Mouse (Mus musculus) neural tube, embryonic 12.5 days (tissue): ENCODE results near the gene Ran. TPM values are rescaled to one million over a fixed set of nuclear protein-coding genes. Genes with fewer than 3 reads are reported as not detected.

ENCODE experiments used
- ATAC-seq: fragments of 200-750 bp; cut with Nextera tagmentation; 2 replicates; pipeline ENCODE4 v1.8.0; 2017; ENCODE audit warnings: low read depth, mild to moderate bottlenecking, moderate TSS enrichment, moderate library complexity; ENCODE audit not compliant: low FRiP score
- H3K27ac ChIP-seq: fragments of 300-500 bp; sonication (generic); 2 replicates; pipeline ENCODE4 v1.5.1; 2016
- H3K27me3 ChIP-seq: fragments of 300-500 bp; sonication (generic); replicated peaks from 2 replicates; pipeline ENCODE4 v1.6.1; 2016; ENCODE audit warnings: mild to moderate bottlenecking
- H3K36me3 ChIP-seq: fragments of 300-500 bp; sonication (generic); 2 replicates; pipeline ENCODE4 v1.6.1; 2016; ENCODE audit warnings: mild to moderate bottlenecking
- H3K4me1 ChIP-seq: fragments of 300-500 bp; sonication (generic); 2 replicates; pipeline ENCODE4 v1.6.1; 2016
- H3K4me2 ChIP-seq: fragments of 300-500 bp; sonication (generic); replicated peaks from 2 replicates; pipeline ENCODE4 v1.6.1; 2016; ENCODE audit warnings: mild to moderate bottlenecking
- H3K4me3 ChIP-seq: fragments of 300-500 bp; sonication (generic); 2 replicates; pipeline ENCODE4 v1.5.1; 2016
- H3K9ac ChIP-seq: fragments of 300-500 bp; sonication (generic); 2 replicates; pipeline ENCODE4 v1.6.1; 2016; ENCODE audit warnings: mild to moderate bottlenecking
- H3K9me3 ChIP-seq: fragments of 300-500 bp; sonication (generic); 2 replicates; pipeline ENCODE4 v1.6.1; 2016; ENCODE audit warnings: mild to moderate bottlenecking
- WGBS: fragments of 180-500 bp; shearing (Covaris S2); methylation state at CpG from one replicate; pipeline ENCODE4 v1.1.7; 2016; 5-methylcytosine and 5-hydroxymethylcytosine counted together
- polyA plus RNA-seq: library from polyadenylated mRNA; unstranded; fragments of >200 nt; fragmentation: Nextera tagmentation; extraction: Ambion mirVana; gene quantifications from 2 replicates; pipeline ENCODE4 v1.2.1, GENCODE M21; 2016

Gene Ran
- polyA plus RNA-seq, 1 experiment from 2014 or later = 578 TPM

- no peak overlapping the region for H3K9ac ChIP-seq
- H3K27ac ChIP-seq = no peak overlapping the region
- H3K36me3 ChIP-seq = peaks cover 6% of the 10 kb centered on the region; the same call in 1 of the 2 replicates
- no peaks in the 10 kb centered on the region for H3K27me3 ChIP-seq
- H3K4me2 ChIP-seq = no peak overlapping the region
- ATAC-seq = no peak
- 64% methylated on average over 14 of the region's 14 CpGs for WGBS
- H3K4me3 ChIP-seq = no peak overlapping the region
- peaks cover 14% of the 10 kb centered on the region for H3K4me1 ChIP-seq
- H3K9me3 ChIP-seq = no peaks in the 10 kb centered on the region
Observed at GRCm38 (mm10) chr5:129002571-129003011, 17.3 kb upstream of the Ran start.

- no peak for ATAC-seq
- Histone ChIP-seq H3K36me3 (no peaks in the 10 kb centered on the region), H3K9me3 (no peaks in the 10 kb centered on the region), H3K4me2 (0 out of 2 replicates have a peak overlapping the region, but pooled peaks have one; percentile 6), H3K9ac (no peak overlapping the region), H3K4me3 (no peak overlapping the region), H3K4me1 (peaks cover 19% of the 10 kb centered on the region), H3K27ac (no peak overlapping the region), H3K27me3 (no peaks in the 10 kb centered on the region)
- 75% methylated on average over 3 of the region's 3 CpGs for WGBS
Observed at GRCm38 (mm10) chr5:129005416-129005815, 14.5 kb upstream of the Ran start.

- peak overlapping the region; percentile 24 for H3K4me2 ChIP-seq
- H3K9ac ChIP-seq = no peak overlapping the region
- no peak for ATAC-seq
- no peak overlapping the region for H3K4me3 ChIP-seq
- no peaks in the 10 kb centered on the region for H3K36me3 ChIP-seq
- WGBS = 82% methylated on average over 18 of the region's 18 CpGs
- peaks cover 18% of the 10 kb centered on the region for H3K4me1 ChIP-seq
- H3K9me3 ChIP-seq = no peaks in the 10 kb centered on the region
- H3K27ac ChIP-seq = no peak overlapping the region
- no peaks in the 10 kb centered on the region for H3K27me3 ChIP-seq
Observed at GRCm38 (mm10) chr5:129006031-129006788, 13.7 kb upstream of the Ran start.

- WGBS = 56% methylated on average over 14 of the region's 14 CpGs
- Histone ChIP-seq H3K4me3 (peak overlapping the region; percentile 70), H3K36me3 (no peaks in the 10 kb centered on the region), H3K27ac (no peak overlapping the region), H3K9me3 (no peaks in the 10 kb centered on the region), H3K4me1 (peaks cover 9% of the 10 kb centered on the region), H3K27me3 (no peaks in the 10 kb centered on the region), H3K9ac (peak overlapping the region; percentile 78), H3K4me2 (peak overlapping the region; percentile 85)
- ATAC-seq = peak; percentile 10; the same call in 1 of the 2 replicates
Observed at GRCm38 (mm10) chr5:129007105-129007957, 12.5 kb upstream of the Ran start.

- no peaks in the 10 kb centered on the region for H3K27me3 ChIP-seq
- under 1% methylated on average over 18 of the region's 18 CpGs for whole genome bisulfite sequencing
- ATAC-seq = no peak; the same call in 1 of the 2 replicates
Observed at GRCm38 (mm10) chr5:129008008-129008407, 11.9 kb upstream of the Ran start.

GRCm38 (mm10) chr5:129008412-129008826 lies 11.4 kb upstream of the Ran start, which contains the start of gene Stx2:
Stx2 (minus strand) TSS chr5:129008574.
- no peak within 1 kb of the TSS; the same call in 1 of the 2 replicates for H3K27ac ChIP-seq
- no peaks in the 10 kb centered on the region for H3K36me3 ChIP-seq
- H3K4me1 ChIP-seq = peaks cover 7% of the 10 kb centered on the region
- H3K9ac ChIP-seq = peak within 1 kb of the TSS; percentile 78
- under 1% methylated on average over 39 of the region's 39 CpGs for WGBS
- peak within 1 kb of the TSS; percentile 85 for H3K4me2 ChIP-seq
- no peaks in the 10 kb centered on the region for H3K9me3 ChIP-seq
- no peaks in the 10 kb centered on the region for H3K27me3 ChIP-seq
- ATAC-seq = peak; percentile 90
- peak within 1 kb of the TSS; percentile 70 for H3K4me3 ChIP-seq

More at GRCm38 (mm10) chr5:129008008-129008407, 11.9 kb upstream of the Ran start:
- Histone ChIP-seq H3K4me3 (peak overlapping the region; percentile 70), H3K9me3 (no peaks in the 10 kb centered on the region), H3K4me1 (peaks cover 7% of the 10 kb centered on the region), H3K36me3 (no peaks in the 10 kb centered on the region), H3K9ac (peak overlapping the region; percentile 78), H3K27ac (no peak overlapping the region; the same call in 1 of the 2 replicates), H3K4me2 (peak overlapping the region; percentile 85)

- WGBS = 73% methylated on average over 3 of the region's 3 CpGs
- no peak overlapping the region for H3K9ac ChIP-seq
- no peak overlapping the region for H3K4me3 ChIP-seq
- H3K4me2 ChIP-seq = no peak overlapping the region
- H3K27ac ChIP-seq = no peak overlapping the region
- H3K4me1 ChIP-seq = peaks cover 7% of the 10 kb centered on the region
- no peaks in the 10 kb centered on the region for H3K9me3 ChIP-seq
- no peak for ATAC-seq
- H3K27me3 ChIP-seq = no peaks in the 10 kb centered on the region
- H3K36me3 ChIP-seq = no peaks in the 10 kb centered on the region
Observed at GRCm38 (mm10) chr5:129009577-129009976, 10.3 kb upstream of the Ran start.

GRCm38 (mm10) chr5:129010937-129011336 lies 8.9 kb upstream of the Ran start:
- H3K27me3 ChIP-seq = no peaks in the 10 kb centered on the region
- peaks cover 7% of the 10 kb centered on the region for H3K4me1 ChIP-seq
- H3K9ac ChIP-seq = no peak overlapping the region
- ATAC-seq = no peak
- WGBS = 90% methylated on average over 2 of the region's 2 CpGs
- no peak overlapping the region for H3K4me3 ChIP-seq
- H3K27ac ChIP-seq = no peak overlapping the region
- H3K36me3 ChIP-seq = no peaks in the 10 kb centered on the region
- H3K4me2 ChIP-seq = no peak overlapping the region
- no peaks in the 10 kb centered on the region for H3K9me3 ChIP-seq

- H3K4me3 ChIP-seq = no peak overlapping the region
- H3K4me2 ChIP-seq = no peak overlapping the region
- no peak overlapping the region for H3K9ac ChIP-seq
- no peaks in the 10 kb centered on the region for H3K9me3 ChIP-seq
- 85% methylated on average over 3 of the region's 3 CpGs for WGBS
- H3K4me1 ChIP-seq = peaks cover 9% of the 10 kb centered on the region
- no peak for ATAC-seq
- H3K27me3 ChIP-seq = no peaks in the 10 kb centered on the region
- H3K36me3 ChIP-seq = no peaks in the 10 kb centered on the region
- H3K27ac ChIP-seq = no peak overlapping the region
Observed at GRCm38 (mm10) chr5:129015020-129015419, 4.8 kb upstream of the Ran start.

GRCm38 (mm10) chr5:129015540-129015939 lies 4.3 kb upstream of the Ran start:
- Histone ChIP-seq H3K27me3 (no peaks in the 10 kb centered on the region), H3K27ac (no peak overlapping the region), H3K4me3 (no peak overlapping the region), H3K36me3 (no peaks in the 10 kb centered on the region), H3K9me3 (no peaks in the 10 kb centered on the region), H3K4me1 (peaks cover 9% of the 10 kb centered on the region), H3K9ac (no peak overlapping the region), H3K4me2 (no peak overlapping the region)
- no peak for ATAC-seq
- WGBS = 83% methylated on average over 5 of the region's 5 CpGs

- Histone ChIP-seq H3K27ac (no peak overlapping the region), H3K9ac (no peak overlapping the region), H3K4me2 (no peak overlapping the region), H3K4me3 (no peak overlapping the region), H3K27me3 (no peaks in the 10 kb centered on the region), H3K36me3 (no peaks in the 10 kb centered on the region), H3K4me1 (peaks cover 10% of the 10 kb centered on the region), H3K9me3 (no peaks in the 10 kb centered on the region)
- WGBS = 90% methylated on average over 3 of the region's 3 CpGs
- ATAC-seq = no peak
Observed at GRCm38 (mm10) chr5:129016370-129016769, 3.5 kb upstream of the Ran start.
